Mouse (Mus musculus): ENCODE results near the gene Prkag2. TPM values are rescaled to one million over a fixed set of nuclear protein-coding genes. Genes with fewer than 3 reads are reported as not detected.

Prkag2 gene
- polyA plus RNA-seq, 1 experiment, result 27.7 TPM

DNA sequence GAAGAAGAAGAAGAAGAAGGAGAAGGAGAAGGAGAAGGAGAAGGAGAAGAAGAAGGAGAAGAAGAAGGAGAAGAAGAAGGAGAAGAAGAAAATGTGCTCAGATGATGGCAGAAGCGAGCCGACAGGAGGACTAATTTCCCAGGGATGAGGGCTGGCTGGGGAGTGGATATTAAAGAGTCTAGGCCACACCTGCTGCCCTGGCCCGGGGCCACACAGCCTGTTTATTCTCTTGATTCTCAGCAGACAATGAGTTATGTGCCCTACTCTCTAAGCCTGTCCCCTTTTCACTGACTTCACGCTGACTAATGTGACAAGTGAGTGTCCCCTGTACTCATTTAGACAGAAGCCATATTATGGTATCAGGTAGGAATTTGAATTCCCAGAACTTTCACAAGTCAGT is 11.8 kb downstream of the Prkag2 start:
- TF ChIP-seq CTCF (IDR thresholded peaks at IDR 0.05; ENCODE audit: low read depth, low read length) (no peak), POLR2A (IDR thresholded peaks at IDR 0.05; ENCODE audit: borderline replicate concordance, low read depth, low read length) (no peak)
- Histone ChIP-seq H3K27ac (ENCODE audit: insufficient read depth, low read depth, low read length) (no peak overlapping the region), H3K4me3 (ENCODE audit: insufficient read depth, low read length) (no peak overlapping the region), H3K4me1 (ENCODE audit: control insufficient read depth, insufficient read depth, low read length) (peaks cover 90% of the 10 kb centered on the region)

DNA sequence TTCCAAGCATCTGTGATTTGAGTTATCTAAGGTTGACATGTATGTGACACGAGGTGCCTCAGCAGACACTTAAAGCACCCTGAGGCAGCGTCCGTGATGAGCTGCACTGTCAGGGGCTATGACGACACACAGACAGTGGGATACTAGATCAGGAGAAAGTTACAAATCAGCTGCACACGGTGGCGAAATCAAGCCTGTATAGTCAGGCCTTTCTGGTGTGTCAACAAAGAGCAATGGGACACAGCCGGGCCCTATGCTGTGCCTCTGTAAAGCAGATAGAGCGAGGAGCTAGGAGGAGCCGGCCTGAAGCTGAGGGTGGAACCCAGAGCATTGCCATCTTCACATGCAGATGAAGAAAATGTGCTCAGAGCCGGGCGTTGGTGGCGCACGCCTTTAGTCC is 12.3 kb downstream of the Prkag2 start:
- H3K27ac ChIP-seq (ENCODE audit: insufficient read depth, low read depth, low read length), result peak overlapping the region; percentile 20; the same call in 1 of the 2 replicates
- no peak for TF ChIP-seq POLR2A (IDR thresholded peaks at IDR 0.05; ENCODE audit: borderline replicate concordance, low read depth, low read length)
- TF ChIP-seq CTCF (IDR thresholded peaks at IDR 0.05; ENCODE audit: low read depth, low read length), result no peak
- H3K4me1 ChIP-seq (ENCODE audit: control insufficient read depth, insufficient read depth, low read length), result peaks cover 85% of the 10 kb centered on the region
- H3K4me3 ChIP-seq (ENCODE audit: insufficient read depth, low read length), result no peak overlapping the region

DNA sequence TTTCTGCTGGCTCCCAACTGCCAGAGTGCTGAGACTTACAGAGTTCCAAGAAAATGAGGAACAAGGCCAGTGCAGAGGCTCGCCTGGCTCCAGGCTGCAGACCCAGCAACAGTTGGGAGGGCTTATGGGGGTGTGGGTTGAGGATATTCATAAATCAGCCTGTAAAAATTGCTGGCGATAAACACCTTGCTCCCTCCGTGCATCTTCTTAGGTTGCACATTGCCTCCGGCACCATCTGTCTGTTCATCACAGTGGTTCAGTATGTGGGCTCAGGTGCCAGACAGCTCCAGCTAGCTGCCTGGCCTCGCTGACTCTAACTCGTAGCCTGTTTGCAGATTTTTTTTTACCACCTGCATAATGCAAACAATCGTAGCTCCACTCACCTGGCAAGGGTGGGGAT is 13.4 kb downstream of the Prkag2 start:
- peaks cover 81% of the 10 kb centered on the region for H3K4me1 ChIP-seq (ENCODE audit: control insufficient read depth, insufficient read depth, low read length)
- no peak for TF ChIP-seq CTCF (IDR thresholded peaks at IDR 0.05; ENCODE audit: low read depth, low read length)
- TF ChIP-seq POLR2A (IDR thresholded peaks at IDR 0.05; ENCODE audit: borderline replicate concordance, low read depth, low read length), result no peak
- H3K27ac ChIP-seq (ENCODE audit: insufficient read depth, low read depth, low read length), result peak overlapping the region; percentile 89
- H3K4me3 ChIP-seq (ENCODE audit: insufficient read depth, low read length), result no peak overlapping the region

DNA sequence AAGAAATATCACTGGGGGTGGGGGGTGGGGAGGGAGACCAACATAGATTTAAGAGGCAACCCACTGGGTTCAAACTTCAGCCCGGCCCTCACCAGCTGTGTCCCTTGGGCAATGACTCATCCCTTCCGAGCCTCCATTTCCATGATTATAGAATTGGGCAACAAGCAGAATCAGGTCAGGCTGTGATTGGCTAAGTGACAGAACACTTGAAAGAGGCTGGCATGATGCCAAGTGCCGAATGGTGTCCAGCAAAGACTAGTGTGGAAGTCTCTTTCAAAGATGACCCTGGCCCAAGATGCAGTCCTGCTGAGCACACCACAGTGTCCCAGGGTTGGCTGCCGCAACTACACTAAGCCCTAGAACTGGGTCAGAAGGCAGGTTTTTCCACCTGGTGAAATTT is 14.2 kb downstream of the Prkag2 start:
- Histone ChIP-seq H3K4me3 (ENCODE audit: insufficient read depth, low read length) (peak overlapping the region; percentile 1), H3K4me1 (ENCODE audit: control insufficient read depth, insufficient read depth, low read length) (peaks cover 78% of the 10 kb centered on the region), H3K27ac (ENCODE audit: insufficient read depth, low read depth, low read length) (peak overlapping the region; percentile 89)
- TF ChIP-seq POLR2A (IDR thresholded peaks at IDR 0.05; ENCODE audit: borderline replicate concordance, low read depth, low read length) (no peak), CTCF (IDR thresholded peaks at IDR 0.05; ENCODE audit: low read depth, low read length) (no peak)

DNA sequence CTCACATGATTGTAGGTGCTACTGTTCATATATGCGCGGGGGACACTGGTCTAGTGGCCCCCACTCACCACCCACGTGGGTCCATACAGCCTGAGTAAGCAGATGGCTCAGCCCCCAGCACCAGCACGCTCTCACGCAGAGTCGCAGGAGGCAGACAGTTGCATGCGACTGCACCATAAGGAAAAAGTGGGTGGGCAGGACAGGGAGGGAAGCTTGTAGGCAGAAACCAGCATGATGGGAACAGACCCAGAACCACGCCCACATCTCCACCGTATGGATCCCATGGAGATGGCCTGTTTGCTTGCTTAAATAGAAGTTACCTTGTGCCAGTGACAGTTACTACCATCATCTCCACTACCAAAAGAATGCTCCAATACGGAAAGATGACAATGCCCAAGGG is 15.3 kb downstream of the Prkag2 start:
- Histone ChIP-seq H3K4me1 (ENCODE audit: control insufficient read depth, insufficient read depth, low read length) (peaks cover 77% of the 10 kb centered on the region), H3K27ac (ENCODE audit: insufficient read depth, low read depth, low read length) (no peak overlapping the region), H3K4me3 (ENCODE audit: insufficient read depth, low read length) (no peak overlapping the region)
- TF ChIP-seq CTCF (IDR thresholded peaks at IDR 0.05; ENCODE audit: low read depth, low read length), result no peak
- TF ChIP-seq POLR2A (IDR thresholded peaks at IDR 0.05; ENCODE audit: borderline replicate concordance, low read depth, low read length), result no peak

DNA sequence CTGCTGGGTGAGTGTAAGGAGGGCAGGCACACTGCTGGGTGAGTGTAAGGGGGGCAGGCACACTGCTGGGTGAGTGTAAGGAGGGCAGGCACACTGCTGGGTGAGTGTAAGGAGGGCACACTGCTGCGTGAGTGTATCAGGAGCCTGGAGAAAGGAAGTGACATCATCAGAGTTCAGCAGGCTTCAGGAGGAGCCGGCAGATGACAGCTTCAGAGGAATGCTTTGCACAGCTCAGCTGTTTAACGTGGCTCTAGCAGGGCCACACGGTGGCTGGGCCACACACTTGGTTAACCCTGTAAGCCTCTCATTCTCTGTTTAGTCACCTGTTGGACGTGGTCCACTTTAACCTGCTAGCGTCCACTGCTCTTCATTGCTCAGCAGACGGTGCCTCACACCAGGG is 16.6 kb downstream of the Prkag2 start:
- Histone ChIP-seq H3K4me1 (ENCODE audit: control insufficient read depth, insufficient read depth, low read length) (peaks cover 64% of the 10 kb centered on the region), H3K4me3 (ENCODE audit: insufficient read depth, low read length) (no peak overlapping the region), H3K27ac (ENCODE audit: insufficient read depth, low read depth, low read length) (peak overlapping the region; percentile 48)
- no peak for TF ChIP-seq POLR2A (IDR thresholded peaks at IDR 0.05; ENCODE audit: borderline replicate concordance, low read depth, low read length)
- TF ChIP-seq CTCF (IDR thresholded peaks at IDR 0.05; ENCODE audit: low read depth, low read length), result no peak

DNA sequence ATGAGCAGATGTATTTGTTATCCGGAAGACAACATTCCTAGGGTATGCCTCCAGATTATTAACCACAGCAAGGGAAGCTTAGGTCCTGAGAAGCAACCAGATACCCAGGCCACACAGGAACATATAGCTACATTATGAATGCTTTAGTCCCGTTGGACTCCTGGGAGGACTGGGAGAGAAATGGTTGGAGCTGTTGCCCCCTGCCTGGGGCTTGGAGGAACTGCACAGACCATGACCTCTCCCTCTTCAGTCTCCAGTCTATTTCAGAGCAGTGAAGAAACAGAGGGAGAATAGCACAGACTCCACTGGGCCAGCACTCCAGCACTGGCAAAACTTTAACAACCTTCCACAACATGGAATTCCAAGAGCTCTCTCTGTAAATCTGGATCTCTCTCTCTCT is 17.9 kb downstream of the Prkag2 start:
- H3K27ac ChIP-seq (ENCODE audit: insufficient read depth, low read depth, low read length), result 0 out of 2 replicates have a peak overlapping the region, but pooled peaks have one; percentile 60
- no peak overlapping the region for H3K4me3 ChIP-seq (ENCODE audit: insufficient read depth, low read length)
- TF ChIP-seq POLR2A (IDR thresholded peaks at IDR 0.05; ENCODE audit: borderline replicate concordance, low read depth, low read length) (no peak), CTCF (IDR thresholded peaks at IDR 0.05; ENCODE audit: low read depth, low read length) (0 out of 2 replicates have a peak, but pooled peaks have one; percentile 37)
- peaks cover 53% of the 10 kb centered on the region for H3K4me1 ChIP-seq (ENCODE audit: control insufficient read depth, insufficient read depth, low read length)

DNA sequence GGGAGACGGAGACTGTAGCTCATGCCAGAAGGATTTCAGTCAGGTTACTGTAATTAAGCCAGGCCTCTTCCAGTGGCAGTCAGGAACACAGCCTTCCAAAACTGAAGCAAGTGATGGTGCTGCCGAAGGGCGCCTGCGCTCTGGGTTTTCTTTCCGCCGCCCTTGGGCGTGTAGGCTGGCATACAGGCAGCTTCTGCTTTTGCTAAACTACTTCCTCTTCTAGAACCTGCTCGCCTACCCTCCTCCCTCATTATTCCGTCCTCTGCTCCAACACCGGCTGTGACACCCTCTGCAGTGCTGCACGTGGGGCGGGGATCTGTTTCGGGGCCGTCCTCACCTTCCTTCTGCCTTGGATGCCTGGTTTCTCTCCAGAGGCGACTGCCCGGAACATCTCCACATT is 18.9 kb downstream of the Prkag2 start:
- Histone ChIP-seq H3K4me3 (ENCODE audit: insufficient read depth, low read length) (peak overlapping the region; percentile 23; the same call in 1 of the 2 replicates), H3K27ac (ENCODE audit: insufficient read depth, low read depth, low read length) (peak overlapping the region; percentile 81), H3K4me1 (ENCODE audit: control insufficient read depth, insufficient read depth, low read length) (peaks cover 45% of the 10 kb centered on the region)
- no peak for TF ChIP-seq CTCF (IDR thresholded peaks at IDR 0.05; ENCODE audit: low read depth, low read length)
- TF ChIP-seq POLR2A (IDR thresholded peaks at IDR 0.05; ENCODE audit: borderline replicate concordance, low read depth, low read length), result no peak

DNA sequence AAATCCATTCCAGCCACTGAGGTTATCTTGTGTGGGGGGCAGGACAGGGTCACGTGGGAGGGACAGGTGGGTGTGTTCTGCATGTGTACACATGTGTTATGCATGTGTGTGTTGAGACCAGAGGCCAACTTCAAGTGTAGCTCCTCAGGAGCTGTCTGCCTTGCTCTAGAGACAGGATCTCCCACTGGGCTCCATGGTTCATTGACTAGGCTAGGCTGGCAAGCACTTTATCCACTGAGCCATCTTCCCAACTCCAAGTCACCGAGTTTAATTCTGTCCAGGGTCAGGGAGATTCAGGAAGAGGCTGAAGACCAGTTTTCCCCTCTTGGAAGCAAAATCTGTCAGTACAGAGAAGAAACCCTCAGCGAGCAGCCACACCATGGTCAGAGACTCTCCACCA is 19.4 kb downstream of the Prkag2 start:
- 0 out of 2 replicates have a peak overlapping the region, but pooled peaks have one; percentile 11 for H3K4me3 ChIP-seq (ENCODE audit: insufficient read depth, low read length)
- peak overlapping the region; percentile 81 for H3K27ac ChIP-seq (ENCODE audit: insufficient read depth, low read depth, low read length)
- TF ChIP-seq CTCF (IDR thresholded peaks at IDR 0.05; ENCODE audit: low read depth, low read length), result no peak
- no peak for TF ChIP-seq POLR2A (IDR thresholded peaks at IDR 0.05; ENCODE audit: borderline replicate concordance, low read depth, low read length)
- H3K4me1 ChIP-seq (ENCODE audit: control insufficient read depth, insufficient read depth, low read length), result peaks cover 41% of the 10 kb centered on the region

DNA sequence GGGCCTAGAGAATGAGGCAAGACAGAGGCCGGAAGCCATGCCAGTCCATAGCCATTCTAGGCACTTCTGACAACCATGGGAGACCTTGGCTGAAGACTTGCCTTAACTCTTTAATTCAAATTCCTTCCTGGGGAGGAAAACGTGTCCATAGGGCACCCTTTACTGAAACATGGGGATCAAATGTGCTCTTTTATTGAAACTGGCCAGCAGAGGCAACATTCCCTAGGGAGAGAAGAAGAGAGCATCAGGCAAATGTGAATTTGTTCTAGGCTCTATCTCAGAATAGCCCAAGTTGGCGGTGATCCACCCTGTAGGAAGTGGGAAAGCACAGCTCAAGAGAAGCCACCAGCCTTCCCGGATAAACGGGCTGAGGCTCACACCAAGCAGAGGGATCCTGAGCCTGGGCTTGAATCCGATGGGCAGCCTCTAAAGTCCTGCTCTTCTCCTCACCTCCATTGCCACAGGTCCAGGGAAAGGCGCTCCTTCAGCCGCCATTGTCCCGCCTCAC is 19.9 kb downstream of the Prkag2 start:
- Histone ChIP-seq H3K4me3 (ENCODE audit: insufficient read depth, low read length) (no peak overlapping the region), H3K27ac (ENCODE audit: insufficient read depth, low read depth, low read length) (no peak overlapping the region), H3K4me1 (ENCODE audit: control insufficient read depth, insufficient read depth, low read length) (peaks cover 37% of the 10 kb centered on the region)
- TF ChIP-seq POLR2A (IDR thresholded peaks at IDR 0.05; ENCODE audit: borderline replicate concordance, low read depth, low read length) (no peak), CTCF (IDR thresholded peaks at IDR 0.05; ENCODE audit: low read depth, low read length) (no peak)
